Mouse (Mus musculus): ENCODE data around the gene Ptn. TPM values are rescaled to one million over a fixed set of nuclear protein-coding genes. Genes with fewer than 3 reads are reported as not detected.

Ptn gene
- polyA plus RNA-seq, 1 experiment from 2014 or later, result 244 TPM

- no peaks in the 10 kb centered on the region for H3K27me3 ChIP-seq (ENCODE audit: control insufficient read depth, insufficient read depth, low read length)
- no peak overlapping the region for H3K9ac ChIP-seq (ENCODE audit: low read length)
- no peak overlapping the region for H3K4me3 ChIP-seq (ENCODE audit: low read depth, low read length)
- WGBS, result 65% methylated on average over 8 of the region's 8 CpGs
- DNase-seq (ENCODE audit: low spot score, missing footprints), result peak; percentile 69
- H3K4me1 ChIP-seq (ENCODE audit: control insufficient read depth, insufficient read depth, low read length), result 0 out of 2 replicates have a peak, but pooled peaks cover 3% of the 10 kb centered on the region
- no peaks in the 10 kb centered on the region for H3K36me3 ChIP-seq (ENCODE audit: control insufficient read depth, insufficient read depth, low read length)
- no peaks in the 10 kb centered on the region for H3K9me3 ChIP-seq (ENCODE audit: control insufficient read depth, low read length)
- no peak overlapping the region for H3K4me2 ChIP-seq
- ATAC-seq (ENCODE audit: low FRiP score), result 0 out of 2 replicates have a peak, but pooled peaks have one; percentile 35
- H3K27ac ChIP-seq (ENCODE audit: low read depth, low read length), result no peak overlapping the region
These were observed 9.2 kb upstream of the Ptn start for GRCm38 (mm10) chr6:36819019-36819783.

GRCm38 (mm10) chr6:36818281-36819018 lies 8.4 kb upstream of the Ptn start:
- no peaks in the 10 kb centered on the region for H3K27me3 ChIP-seq (ENCODE audit: control insufficient read depth, insufficient read depth, low read length)
- H3K4me2 ChIP-seq, result no peak overlapping the region
- no peaks in the 10 kb centered on the region for H3K9me3 ChIP-seq (ENCODE audit: control insufficient read depth, low read length)
- no peak overlapping the region for H3K27ac ChIP-seq (ENCODE audit: low read depth, low read length)
- ATAC-seq (ENCODE audit: low FRiP score) (no peak), DNase-seq (ENCODE audit: low spot score, missing footprints) (peak; percentile 61)
- H3K9ac ChIP-seq (ENCODE audit: low read length), result no peak overlapping the region
- 0 out of 2 replicates have a peak, but pooled peaks cover 3% of the 10 kb centered on the region for H3K4me1 ChIP-seq (ENCODE audit: control insufficient read depth, insufficient read depth, low read length)
- 86% methylated on average over 4 of the region's 4 CpGs for WGBS
- H3K36me3 ChIP-seq (ENCODE audit: control insufficient read depth, insufficient read depth, low read length), result no peaks in the 10 kb centered on the region
- no peak overlapping the region for H3K4me3 ChIP-seq (ENCODE audit: low read depth, low read length)

- DNase-seq (ENCODE audit: low spot score, missing footprints), result peak; percentile 37
- no peaks in the 10 kb centered on the region for H3K27me3 ChIP-seq (ENCODE audit: control insufficient read depth, insufficient read depth, low read length)
- no peak overlapping the region for H3K9ac ChIP-seq (ENCODE audit: low read length)
- 93% methylated on average over 3 of the region's 3 CpGs for WGBS
- no peak overlapping the region for H3K4me3 ChIP-seq (ENCODE audit: low read depth, low read length)
- H3K27ac ChIP-seq (ENCODE audit: low read depth, low read length), result no peak overlapping the region
- no peak for ATAC-seq (ENCODE audit: low FRiP score)
- H3K9me3 ChIP-seq (ENCODE audit: control insufficient read depth, low read length), result no peaks in the 10 kb centered on the region
- H3K36me3 ChIP-seq (ENCODE audit: control insufficient read depth, insufficient read depth, low read length), result no peaks in the 10 kb centered on the region
- H3K4me1 ChIP-seq (ENCODE audit: control insufficient read depth, insufficient read depth, low read length), result 0 out of 2 replicates have a peak, but pooled peaks cover 3% of the 10 kb centered on the region
- no peak overlapping the region for H3K4me2 ChIP-seq
These were observed 6.6 kb upstream of the Ptn start for GRCm38 (mm10) chr6:36816666-36817065.

GRCm38 (mm10) chr6:36815992-36816391 lies 6.0 kb upstream of the Ptn start:
- H3K27ac ChIP-seq (ENCODE audit: low read depth, low read length), result no peak overlapping the region
- no peak overlapping the region for H3K9ac ChIP-seq (ENCODE audit: low read length)
- H3K9me3 ChIP-seq (ENCODE audit: control insufficient read depth, low read length), result no peaks in the 10 kb centered on the region
- ATAC-seq (ENCODE audit: low FRiP score) (no peak), DNase-seq (ENCODE audit: low spot score, missing footprints) (no peak)
- H3K4me3 ChIP-seq (ENCODE audit: low read depth, low read length), result no peak overlapping the region
- no peaks in the 10 kb centered on the region for H3K36me3 ChIP-seq (ENCODE audit: control insufficient read depth, insufficient read depth, low read length)
- WGBS, result 92% methylated on average over 2 of the region's 2 CpGs
- H3K4me2 ChIP-seq, result no peak overlapping the region
- H3K4me1 ChIP-seq (ENCODE audit: control insufficient read depth, insufficient read depth, low read length), result peaks cover 3% of the 10 kb centered on the region; the same call in 1 of the 2 replicates
- no peaks in the 10 kb centered on the region for H3K27me3 ChIP-seq (ENCODE audit: control insufficient read depth, insufficient read depth, low read length)

- peaks cover 7% of the 10 kb centered on the region for H3K27me3 ChIP-seq (ENCODE audit: control insufficient read depth, insufficient read depth, low read length)
- peaks cover 7% of the 10 kb centered on the region for H3K4me1 ChIP-seq (ENCODE audit: control insufficient read depth, insufficient read depth, low read length)
- 84% methylated on average over 7 of the region's 7 CpGs for WGBS
- ATAC-seq (ENCODE audit: low FRiP score) (no peak), DNase-seq (ENCODE audit: low spot score, missing footprints) (peak; percentile 72)
- no peak overlapping the region for H3K9ac ChIP-seq (ENCODE audit: low read length)
- H3K4me3 ChIP-seq (ENCODE audit: low read depth, low read length), result no peak overlapping the region
- no peaks in the 10 kb centered on the region for H3K9me3 ChIP-seq (ENCODE audit: control insufficient read depth, low read length)
- H3K27ac ChIP-seq (ENCODE audit: low read depth, low read length), result no peak overlapping the region
- no peak overlapping the region for H3K4me2 ChIP-seq
- H3K36me3 ChIP-seq (ENCODE audit: control insufficient read depth, insufficient read depth, low read length), result no peaks in the 10 kb centered on the region
These were observed 2.9 kb upstream of the Ptn start for GRCm38 (mm10) chr6:36812666-36813515.

GRCm38 (mm10) chr6:36810448-36810847 lies 428 bp upstream of the Ptn start:
- ATAC-seq (ENCODE audit: low FRiP score) (peak; percentile 54), DNase-seq (ENCODE audit: low spot score, missing footprints) (peak; percentile 88)
- Histone ChIP-seq H3K4me1 (ENCODE audit: control insufficient read depth, insufficient read depth, low read length) (peaks cover 7% of the 10 kb centered on the region), H3K27ac (ENCODE audit: low read depth, low read length) (no peak overlapping the region), H3K27me3 (ENCODE audit: control insufficient read depth, insufficient read depth, low read length) (peaks cover 7% of the 10 kb centered on the region), H3K9ac (ENCODE audit: low read length) (no peak overlapping the region), H3K4me2 (peak overlapping the region; percentile 67), H3K9me3 (ENCODE audit: control insufficient read depth, low read length) (no peaks in the 10 kb centered on the region), H3K36me3 (ENCODE audit: control insufficient read depth, insufficient read depth, low read length) (no peaks in the 10 kb centered on the region), H3K4me3 (ENCODE audit: low read depth, low read length) (peak overlapping the region; percentile 52)
- 12% methylated on average over 5 of the region's 5 CpGs for WGBS

GRCm38 (mm10) chr6:36809311-36809726 lies 701 bp downstream of the Ptn start:
- Histone ChIP-seq H3K9me3 (ENCODE audit: control insufficient read depth, low read length) (no peaks in the 10 kb centered on the region), H3K4me2 (peak overlapping the region; percentile 67), H3K4me3 (ENCODE audit: low read depth, low read length) (peak overlapping the region; percentile 52), H3K4me1 (ENCODE audit: control insufficient read depth, insufficient read depth, low read length) (peaks cover 7% of the 10 kb centered on the region), H3K27me3 (ENCODE audit: control insufficient read depth, insufficient read depth, low read length) (peaks cover 7% of the 10 kb centered on the region), H3K9ac (ENCODE audit: low read length) (peak overlapping the region; percentile 76), H3K36me3 (ENCODE audit: control insufficient read depth, insufficient read depth, low read length) (no peaks in the 10 kb centered on the region), H3K27ac (ENCODE audit: low read depth, low read length) (peak overlapping the region; percentile 23)
- no peak for DNase-seq (ENCODE audit: low spot score, missing footprints)
- ATAC-seq (ENCODE audit: low FRiP score), result peak; percentile 52
- WGBS, result 0% methylated on average over 7 of the region's 7 CpGs

- DNase-seq (ENCODE audit: low spot score, missing footprints), result peak; percentile 87
These were observed 1.5 kb downstream of the Ptn start for GRCm38 (mm10) chr6:36808306-36809058.

More at GRCm38 (mm10) chr6:36808306-36809058, 1.5 kb downstream of the Ptn start:
- peak overlapping the region; percentile 67 for H3K4me2 ChIP-seq
- 21% methylated on average over 7 of the region's 7 CpGs for WGBS
- ATAC-seq (ENCODE audit: low FRiP score), result no peak
- H3K4me3 ChIP-seq (ENCODE audit: low read depth, low read length), result peak overlapping the region; percentile 52
- H3K4me1 ChIP-seq (ENCODE audit: control insufficient read depth, insufficient read depth, low read length), result peaks cover 7% of the 10 kb centered on the region
- H3K9ac ChIP-seq (ENCODE audit: low read length), result peak overlapping the region; percentile 76
- H3K9me3 ChIP-seq (ENCODE audit: control insufficient read depth, low read length), result no peaks in the 10 kb centered on the region
- peaks cover 7% of the 10 kb centered on the region for H3K27me3 ChIP-seq (ENCODE audit: control insufficient read depth, insufficient read depth, low read length)
- no peaks in the 10 kb centered on the region for H3K36me3 ChIP-seq (ENCODE audit: control insufficient read depth, insufficient read depth, low read length)
- no peak overlapping the region for H3K27ac ChIP-seq (ENCODE audit: low read depth, low read length)
